Mouse (Mus musculus) midbrain, postnatal 0 days (tissue): ENCODE results near the gene B9d1. TPM values are rescaled to one million over a fixed set of nuclear protein-coding genes. Genes with fewer than 3 reads are reported as not detected.

Source experiments
- ATAC-seq: fragments of 200-750 bp; cut with Nextera tagmentation; 2 replicates; pipeline ENCODE4 v1.8.0; 2017; ENCODE audit warnings: moderate number of reproducible peaks, mild to moderate bottlenecking, moderate TSS enrichment, moderate library complexity; ENCODE audit not compliant: low FRiP score
- DNase-seq: peaks from one replicate; pipeline ENCODE4 v3.0.0-alpha.2; 2015; ENCODE audit warnings: low spot score
- H3K27ac ChIP-seq: fragments of 300-500 bp; sonication (generic); 2 replicates; pipeline ENCODE4 v1.5.1; 2014; ENCODE audit warnings: low read depth, mild to moderate bottlenecking, low read length, mixed read lengths
- H3K27me3 ChIP-seq: fragments of 300-500 bp; sonication (generic); 2 replicates; pipeline ENCODE4 v1.6.1; 2014; ENCODE audit warnings: low read length, control low read depth, mixed read lengths; ENCODE audit not compliant: insufficient read depth
- H3K36me3 ChIP-seq: fragments of 300-500 bp; sonication (generic); 2 replicates; pipeline ENCODE4 v1.6.1; 2014; ENCODE audit warnings: low read length, control low read depth, mixed read lengths; ENCODE audit not compliant: insufficient read depth
- H3K4me1 ChIP-seq: fragments of 300-500 bp; sonication (generic); 2 replicates; pipeline ENCODE4 v1.6.1; 2014; ENCODE audit warnings: mild to moderate bottlenecking, control low read depth, antibody characterized with exemption, low read length, mixed read lengths; ENCODE audit not compliant: insufficient read depth
- H3K4me2 ChIP-seq: fragments of 300-500 bp; sonication (generic); 2 replicates; pipeline ENCODE4 v1.6.1; 2014; ENCODE audit warnings: low read depth, mild to moderate bottlenecking, low read length, mixed read lengths; ENCODE audit not compliant: poor library complexity, severe bottlenecking
- H3K4me3 ChIP-seq: fragments of 300-500 bp; sonication (generic); 2 replicates; pipeline ENCODE4 v1.5.1; 2014; ENCODE audit warnings: low read depth, mild to moderate bottlenecking, low read length, moderate library complexity
- H3K9ac ChIP-seq: fragments of 300-500 bp; sonication (generic); replicated peaks from 2 replicates; pipeline ENCODE4 v1.6.1; 2014; ENCODE audit warnings: mild to moderate bottlenecking, low read length, moderate library complexity, mixed read lengths; ENCODE audit not compliant: poor library complexity, severe bottlenecking
- H3K9me3 ChIP-seq: fragments of 300-500 bp; sonication (generic); 2 replicates; pipeline ENCODE4 v1.6.1; 2016; ENCODE audit warnings: low read length, control low read depth
- CTCF ChIP-seq: IDR thresholded peaks from 2 replicates; pipeline ENCODE4 v1.5.1; 2016; ENCODE audit warnings: antibody characterized with exemption, mild to moderate bottlenecking
- WGBS: fragments of 180-500 bp; shearing (Covaris S2); extraction: QIAGEN DNeasy Blood & Tissue Kit; methylation state at CpG from one replicate; pipeline ENCODE4 v1.1.7; 2014; 5-methylcytosine and 5-hydroxymethylcytosine counted together
- polyA plus RNA-seq: library from polyadenylated mRNA; unstranded; fragments of >200 nt; fragmentation: Nextera tagmentation; extraction: Ambion mirVana; gene quantifications from 2 replicates; pipeline ENCODE4 v1.2.1, GENCODE M21; 2015
- total RNA-seq: library from RNA; depleted of rRNA; stranded (reverse); fragments of >200 nt; gene quantifications from 2 replicates; pipeline ENCODE4 v1.2.3, GENCODE M21; 2014

The B9d1 gene
- total and polyA plus RNA-seq, 2 experiments from 2014 or later, result 25.1 to 26.3 TPM

DNA sequence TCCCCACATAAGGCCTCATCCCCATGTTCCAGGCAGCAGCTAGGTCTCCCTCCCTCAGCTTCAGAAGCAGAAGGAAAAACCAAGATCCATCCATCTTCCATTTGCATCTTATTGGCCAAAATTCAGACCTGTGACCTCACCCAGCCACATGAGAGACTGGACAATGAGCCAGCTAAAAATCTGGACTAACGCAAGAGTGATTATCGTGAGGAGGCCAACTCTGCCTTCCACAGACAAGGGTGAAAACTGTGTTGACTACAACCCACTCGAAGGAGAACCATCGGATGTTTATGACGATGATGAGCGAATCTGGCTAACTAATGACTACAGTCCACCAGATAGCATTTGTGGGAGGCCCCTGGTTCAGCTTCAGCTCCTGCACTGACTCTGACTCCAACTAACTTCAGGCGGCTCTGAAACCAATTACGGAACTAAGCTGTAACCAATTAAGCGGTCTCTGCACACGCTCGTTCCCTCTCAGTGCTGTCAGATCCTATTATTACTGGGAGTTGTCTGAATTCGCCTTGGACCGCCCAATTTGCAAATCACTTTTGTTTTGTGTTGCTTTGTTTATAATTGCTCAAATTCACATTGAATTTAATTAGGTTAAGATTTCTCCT lies 21.6 kb upstream of the B9d1 start:
- 69% methylated on average over 13 of the region's 13 CpGs for WGBS
- TF ChIP-seq CTCF, result no peak
- no peaks in the 10 kb centered on the region for H3K4me1 ChIP-seq
- DNase-seq (no peak), ATAC-seq (no peak)
- no peaks in the 10 kb centered on the region for H3K9me3 ChIP-seq
- H3K9ac ChIP-seq, result no peak overlapping the region
- H3K36me3 ChIP-seq, result peaks cover 5% of the 10 kb centered on the region
- H3K27ac ChIP-seq, result no peak overlapping the region
- H3K27me3 ChIP-seq, result no peaks in the 10 kb centered on the region
- no peak overlapping the region for H3K4me2 ChIP-seq
- no peak overlapping the region for H3K4me3 ChIP-seq

DNA sequence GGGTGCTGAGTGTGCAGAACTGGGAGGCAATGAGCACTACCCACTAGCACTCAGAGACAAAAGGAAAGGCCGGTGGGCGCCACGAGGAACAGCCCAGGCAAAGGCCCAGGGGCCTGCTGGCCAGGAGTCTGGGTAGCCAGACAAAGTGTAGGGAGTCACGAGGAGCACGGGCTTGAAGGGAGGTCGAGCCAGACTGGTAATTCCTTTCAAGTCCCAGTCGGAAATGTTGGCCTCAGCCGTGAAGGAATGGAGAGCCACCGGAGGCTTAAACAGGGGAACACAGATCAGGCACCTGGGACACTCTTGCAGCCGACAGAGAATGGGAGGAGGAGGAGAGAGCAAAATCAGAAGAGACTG lies 20.7 kb upstream of the B9d1 start:
- ATAC-seq (no peak), DNase-seq (no peak)
- 19% methylated on average over 10 of the region's 10 CpGs for WGBS
- Histone ChIP-seq H3K27ac (no peak overlapping the region), H3K4me2 (no peak overlapping the region), H3K36me3 (peaks cover 12% of the 10 kb centered on the region), H3K27me3 (no peaks in the 10 kb centered on the region), H3K9me3 (no peaks in the 10 kb centered on the region), H3K9ac (no peak overlapping the region), H3K4me1 (no peaks in the 10 kb centered on the region), H3K4me3 (no peak overlapping the region)
- TF ChIP-seq CTCF, result no peak

DNA sequence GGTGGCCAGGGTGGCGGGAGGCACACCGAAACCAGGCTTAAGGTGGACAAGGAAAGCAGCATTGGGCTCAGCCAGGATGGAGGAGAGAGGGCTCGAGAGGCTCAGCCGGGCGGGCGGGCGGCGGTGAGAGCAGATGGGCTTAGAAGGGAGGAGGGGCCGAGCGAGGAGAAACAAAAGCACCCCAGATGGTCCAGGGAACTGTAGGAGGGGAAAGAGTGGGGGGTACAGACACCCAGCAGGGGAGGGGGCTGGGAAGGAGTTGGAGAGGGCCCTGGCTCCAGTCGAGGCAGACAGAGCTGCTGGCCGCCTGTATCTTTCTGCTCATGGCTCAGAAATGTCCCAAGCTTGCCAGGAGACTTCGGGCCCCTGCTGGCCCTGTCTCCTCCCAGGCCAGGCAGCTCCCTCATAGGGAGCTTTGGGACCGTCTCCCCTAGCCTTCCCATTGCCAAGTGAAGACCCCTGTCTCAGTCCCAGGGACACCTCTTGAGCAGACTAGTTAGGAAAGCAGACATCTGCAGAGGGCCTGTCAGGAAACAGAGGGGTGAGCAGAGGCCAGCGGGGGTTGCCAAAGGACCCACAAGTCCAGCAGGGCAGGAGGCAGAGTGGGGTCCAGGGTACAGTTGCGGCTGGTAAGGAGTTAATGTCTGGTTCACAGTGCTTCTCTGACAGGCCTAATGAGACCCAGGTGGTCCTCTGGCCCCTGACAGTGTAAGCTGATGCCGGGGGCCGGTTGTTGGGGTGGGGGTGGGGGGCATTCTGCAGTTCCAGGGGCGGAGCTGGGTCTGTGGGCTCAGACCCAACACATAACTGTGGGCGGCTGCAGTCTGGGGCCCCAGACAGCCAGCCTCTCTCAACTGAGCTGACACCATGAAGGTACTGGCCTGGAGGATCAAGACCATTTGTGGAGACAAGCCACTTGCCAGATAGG lies 20.1 kb upstream of the B9d1 start, which contains the start of gene Mfap4:
Gene Mfap4, plus strand, starts transcription at position 819 of the 928 bp plus-strand sequence.
- Histone ChIP-seq H3K4me3 (no peak within 1 kb of the TSS), H3K36me3 (peaks cover 18% of the 10 kb centered on the region), H3K27ac (no peak within 1 kb of the TSS), H3K4me1 (peaks cover 3% of the 10 kb centered on the region; the same call in 1 of the 2 replicates), H3K27me3 (no peaks in the 10 kb centered on the region), H3K4me2 (no peak within 1 kb of the TSS), H3K9ac (0 out of 2 replicates have a peak within 1 kb of the TSS, but pooled peaks have one; percentile 29), H3K9me3 (no peaks in the 10 kb centered on the region)
- DNase-seq (peak; percentile 76), ATAC-seq (no peak)
- TF ChIP-seq CTCF, result no peak
- 16% methylated on average over 20 of the region's 20 CpGs for WGBS

DNA sequence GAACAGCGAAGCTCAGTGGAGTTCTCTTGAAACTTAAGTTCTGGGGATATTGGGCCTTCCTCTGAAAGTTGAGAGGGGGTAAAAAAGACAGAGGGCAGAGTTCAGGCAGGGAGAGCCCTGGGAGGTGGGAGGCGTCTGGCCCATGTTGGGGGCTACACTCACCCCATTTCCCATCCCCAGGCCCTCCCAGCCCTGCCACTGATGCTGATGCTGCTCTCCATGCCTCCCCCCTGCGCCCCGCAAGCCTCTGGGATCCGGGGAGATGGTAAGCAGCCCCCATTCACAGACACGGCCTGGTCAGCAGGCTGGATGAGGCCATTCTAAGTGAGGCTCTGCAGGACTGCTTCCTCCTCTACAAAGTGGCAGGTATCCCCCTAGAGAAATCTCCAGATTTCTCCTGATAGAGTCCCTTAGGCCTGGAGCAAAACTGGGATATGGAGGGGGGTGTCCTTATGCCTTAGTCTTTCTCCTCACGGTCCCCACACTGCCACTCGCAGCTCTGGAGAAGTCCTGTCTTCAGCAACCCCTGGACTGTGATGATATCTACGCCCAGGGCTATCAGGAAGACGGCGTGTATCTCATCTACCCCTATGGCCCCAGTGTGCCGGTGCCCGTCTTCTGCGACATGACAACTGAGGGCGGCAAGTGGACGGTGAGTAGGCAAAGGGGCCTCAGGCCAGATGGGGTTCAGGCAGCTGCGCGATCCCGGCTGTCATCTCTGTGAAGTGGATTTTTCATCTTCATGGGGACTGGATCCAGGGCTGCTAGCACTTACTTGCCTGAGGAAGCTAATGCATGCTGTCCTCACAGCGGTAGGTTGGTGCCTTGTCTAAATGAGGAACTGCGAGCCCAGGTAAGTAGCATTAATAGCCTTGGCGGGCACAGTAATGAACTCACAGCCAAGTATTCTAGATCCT lies 19.1 kb upstream of the B9d1 start:
- H3K36me3 ChIP-seq, result peaks cover 28% of the 10 kb centered on the region
- DNase-seq, result no peak
- TF ChIP-seq CTCF, result no peak
- H3K27me3 ChIP-seq, result no peaks in the 10 kb centered on the region
- H3K9me3 ChIP-seq, result no peaks in the 10 kb centered on the region
- H3K4me3 ChIP-seq, result no peak overlapping the region
- H3K4me2 ChIP-seq, result no peak overlapping the region
- no peak for ATAC-seq
- peaks cover 4% of the 10 kb centered on the region; the same call in 1 of the 2 replicates for H3K4me1 ChIP-seq
- no peak overlapping the region for H3K9ac ChIP-seq
- no peak overlapping the region for H3K27ac ChIP-seq
- 67% methylated on average over 22 of the region's 22 CpGs for WGBS

DNA sequence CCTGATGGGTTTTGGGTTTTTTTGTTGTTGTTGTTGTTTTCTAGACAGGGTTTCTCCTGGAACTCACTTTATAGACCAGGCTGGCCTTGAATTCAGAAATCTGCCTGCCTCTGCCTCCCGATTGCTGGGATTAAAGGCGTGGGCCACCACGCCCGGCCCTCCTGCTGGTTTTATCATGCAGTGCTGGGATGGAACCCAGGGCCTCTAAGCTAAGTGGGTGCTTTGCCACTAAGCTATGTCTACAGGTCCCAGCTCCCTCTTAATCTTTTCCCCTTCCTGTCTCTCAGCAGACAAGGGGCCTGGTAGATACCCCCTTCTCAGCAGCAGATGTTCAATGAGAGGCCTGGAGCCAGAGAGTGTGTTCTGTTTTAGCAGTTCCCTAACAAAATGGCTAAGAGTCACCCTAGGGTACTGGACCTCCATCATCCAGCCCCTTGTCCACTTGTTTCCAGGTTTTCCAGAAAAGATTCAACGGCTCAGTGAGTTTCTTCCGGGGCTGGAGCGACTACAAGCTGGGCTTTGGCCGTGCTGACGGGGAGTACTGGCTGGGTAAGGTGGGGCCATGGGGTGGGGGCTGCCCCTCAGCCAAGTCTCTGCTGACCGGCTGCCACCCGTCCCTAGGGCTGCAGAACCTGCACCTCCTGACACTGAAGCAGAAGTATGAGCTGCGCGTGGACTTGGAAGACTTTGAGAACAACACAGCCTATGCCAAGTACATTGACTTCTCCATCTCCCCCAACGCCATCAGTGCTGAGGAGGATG lies 18.3 kb upstream of the B9d1 start:
- 89% methylated on average over 14 of the region's 14 CpGs for WGBS
- Histone ChIP-seq H3K4me3 (no peak overlapping the region), H3K36me3 (peaks cover 36% of the 10 kb centered on the region), H3K9me3 (no peaks in the 10 kb centered on the region), H3K27ac (no peak overlapping the region), H3K9ac (no peak overlapping the region), H3K4me1 (peaks cover 4% of the 10 kb centered on the region; the same call in 1 of the 2 replicates), H3K27me3 (no peaks in the 10 kb centered on the region), H3K4me2 (no peak overlapping the region)
- no peak for ATAC-seq
- DNase-seq, result no peak
- no peak for TF ChIP-seq CTCF
